Mouse (Mus musculus): Measurements from ENCODE around the gene Vasp.

GRCm38 (mm10) chr7:19208944-19209472 lies 62.6 kb downstream of the Vasp start:
- TF ChIP-seq CTCF (IDR thresholded peaks at IDR 0.05; ENCODE audit: low read depth, low read length) (0 out of 2 replicates have a peak, but pooled peaks have one; percentile 16), POLR2A (IDR thresholded peaks at IDR 0.05; ENCODE audit: borderline replicate concordance, low read depth, low read length) (no peak)

Measured in bone marrow macrophage, adult 2 months (primary cell).